Mouse (Mus musculus): ENCODE results near the gene Vps9d1. TPM values are rescaled to one million over a fixed set of nuclear protein-coding genes. Genes with fewer than 3 reads are reported as not detected.
A peak's percentile ranks its signal among the peaks of the same experiment; 100 is the strongest.
"Not testable (repeated sequence)": the region's sequence is repeated elsewhere in the genome, so short reads cannot be mapped to it uniquely, and the experiment has no call there.

Gene Vps9d1
- polyA plus RNA-seq, 1 experiment from 2014 or later: 19.3 TPM

GRCm38 (mm10) chr8:123212321-123213117, 41.6 kb downstream of the Vps9d1 start, which contains the start of the genes Chmp1a and Spata33:
Gene Chmp1a (minus strand): TSS chr8:123212763.
Gene Spata33 (plus strand): TSS chr8:123212832.
- H3K9me3 ChIP-seq (ENCODE audit: control insufficient read depth, low read length): no peaks in the 10 kb centered on the region
- no peaks in the 10 kb centered on the region for H3K27me3 ChIP-seq (replicated peaks; ENCODE audit: control insufficient read depth, insufficient read depth, low read length)
- peak within 1 kb of the TSS; percentile 59 for H3K27ac ChIP-seq (ENCODE audit: low read length)
- peak; percentile 94 for ATAC-seq
- peak within 1 kb of the TSS; percentile 95 for H3K9ac ChIP-seq (ENCODE audit: low read depth, low read length)
- peaks cover 6% of the 10 kb centered on the region; the same call in 1 of the 2 replicates for H3K4me1 ChIP-seq (ENCODE audit: control insufficient read depth, insufficient read depth, low read length)
- WGBS: under 1% methylated on average over 76 of the region's 76 CpGs
- H3K4me2 ChIP-seq (ENCODE audit: low read depth, low read length): peak within 1 kb of the TSS; percentile 88
- peak within 1 kb of the TSS; percentile 95 for H3K4me3 ChIP-seq (ENCODE audit: low read length)
- peaks cover 4% of the 10 kb centered on the region; the same call in 1 of the 2 replicates for H3K36me3 ChIP-seq (ENCODE audit: control insufficient read depth, insufficient read depth, low read length)

DNA sequence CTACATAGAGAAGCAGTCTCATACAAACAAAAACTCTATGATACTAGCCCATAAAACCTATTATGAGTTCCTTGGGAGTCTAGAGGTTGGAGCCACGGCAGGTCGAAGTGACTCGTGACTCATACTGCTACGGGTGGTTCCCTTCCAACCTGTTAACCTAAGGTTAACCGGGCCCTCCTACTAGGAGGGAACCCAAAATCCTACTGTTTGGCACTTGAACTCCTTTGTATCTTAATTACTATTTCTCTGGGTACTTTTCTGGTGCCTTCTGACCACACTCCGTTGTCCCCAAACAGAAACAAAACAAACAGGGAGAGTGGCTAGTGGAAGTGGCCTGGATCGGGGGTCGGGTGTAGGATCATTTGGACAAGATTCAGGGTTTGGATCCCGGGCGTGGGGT, 42.3 kb downstream of the Vps9d1 start:
- Histone ChIP-seq H3K4me1 (ENCODE audit: control insufficient read depth, insufficient read depth, low read length) (peaks cover 6% of the 10 kb centered on the region; the same call in 1 of the 2 replicates), H3K27ac (ENCODE audit: low read length) (peak overlapping the region; percentile 59; the same call in 1 of the 2 replicates)
- no peak for ATAC-seq

DNA sequence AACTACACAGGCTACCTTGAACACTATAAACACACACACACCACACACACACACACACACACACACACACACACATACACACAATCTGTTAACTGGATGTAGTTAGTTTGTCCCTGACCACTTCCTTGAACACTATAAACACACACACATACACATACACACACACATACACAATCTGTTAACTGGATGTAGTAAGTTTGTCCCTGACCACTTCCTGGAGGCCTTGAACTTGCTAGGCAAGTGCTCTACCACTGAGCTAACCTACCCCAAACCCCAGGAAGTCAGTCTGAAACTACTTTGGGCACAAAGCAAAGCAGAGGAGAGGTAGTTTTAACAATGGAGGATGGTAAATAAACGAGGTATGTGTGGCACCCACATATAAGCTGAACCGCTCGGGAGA, 50.6 kb downstream of the Vps9d1 start:
- Histone ChIP-seq H3K4me2 (ENCODE audit: low read depth, low read length) (no peak overlapping the region), H3K27me3 (replicated peaks; ENCODE audit: control insufficient read depth, insufficient read depth, low read length) (no peaks in the 10 kb centered on the region), H3K4me1 (ENCODE audit: control insufficient read depth, insufficient read depth, low read length) (no peaks in the 10 kb centered on the region), H3K27ac (ENCODE audit: low read length) (no peak overlapping the region), H3K36me3 (ENCODE audit: control insufficient read depth, insufficient read depth, low read length) (peaks cover 15% of the 10 kb centered on the region), H3K9me3 (ENCODE audit: control insufficient read depth, low read length) (no peaks in the 10 kb centered on the region), H3K4me3 (ENCODE audit: low read length) (no peak overlapping the region), H3K9ac (ENCODE audit: low read depth, low read length) (no peak overlapping the region)
- no peak for ATAC-seq
- WGBS: 79% methylated on average over 3 of the region's 3 CpGs

More for the DNA sequence above, 42.3 kb downstream of the Vps9d1 start:
- H3K9me3 ChIP-seq (ENCODE audit: control insufficient read depth, low read length): no peaks in the 10 kb centered on the region
- H3K27me3 ChIP-seq (replicated peaks; ENCODE audit: control insufficient read depth, insufficient read depth, low read length): no peaks in the 10 kb centered on the region
- peak overlapping the region; percentile 95 for H3K4me3 ChIP-seq (ENCODE audit: low read length)
- H3K36me3 ChIP-seq (ENCODE audit: control insufficient read depth, insufficient read depth, low read length): peaks cover 9% of the 10 kb centered on the region
- H3K9ac ChIP-seq (ENCODE audit: low read depth, low read length): peak overlapping the region; percentile 95
- 31% methylated on average over 10 of the region's 10 CpGs for WGBS
- peak overlapping the region; percentile 88 for H3K4me2 ChIP-seq (ENCODE audit: low read depth, low read length)

GRCm38 (mm10) chr8:123202288-123202687, 51.9 kb downstream of the Vps9d1 start:
- WGBS: 22% methylated on average over 5 of the region's 5 CpGs

DNA sequence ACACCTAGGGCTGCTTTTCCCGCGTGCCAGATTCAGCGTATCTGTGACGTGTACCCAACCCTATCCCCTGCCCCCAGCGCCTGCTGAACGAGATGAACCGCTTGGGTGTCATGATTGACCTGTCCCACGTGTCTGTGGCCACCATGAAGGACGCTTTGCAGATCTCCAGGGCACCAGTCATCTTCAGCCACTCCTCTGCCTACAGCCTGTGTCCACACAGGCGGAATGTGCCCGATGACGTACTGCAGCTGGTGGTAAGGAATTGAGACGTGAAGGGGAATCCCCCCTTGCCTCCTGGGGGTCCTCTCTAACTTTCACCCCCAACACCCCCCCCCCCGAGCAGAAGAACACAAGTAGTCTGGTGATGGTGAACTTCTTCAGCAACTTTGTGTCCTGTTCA, 54.3 kb downstream of the Vps9d1 start:
- Histone ChIP-seq H3K27ac (ENCODE audit: low read length) (no peak overlapping the region), H3K4me2 (ENCODE audit: low read depth, low read length) (no peak overlapping the region), H3K36me3 (ENCODE audit: control insufficient read depth, insufficient read depth, low read length) (no peaks in the 10 kb centered on the region), H3K4me3 (ENCODE audit: low read length) (no peak overlapping the region), H3K9ac (ENCODE audit: low read depth, low read length) (no peak overlapping the region), H3K4me1 (ENCODE audit: control insufficient read depth, insufficient read depth, low read length) (0 out of 2 replicates have a peak, but pooled peaks cover 3% of the 10 kb centered on the region), H3K9me3 (ENCODE audit: control insufficient read depth, low read length) (no peaks in the 10 kb centered on the region), H3K27me3 (replicated peaks; ENCODE audit: control insufficient read depth, insufficient read depth, low read length) (no peaks in the 10 kb centered on the region)
- ATAC-seq: no peak
- WGBS: 62% methylated on average over 14 of the region's 14 CpGs

More at GRCm38 (mm10) chr8:123202288-123202687, 51.9 kb downstream of the Vps9d1 start:
- Histone ChIP-seq H3K4me3 (ENCODE audit: low read length) (no peak overlapping the region), H3K36me3 (ENCODE audit: control insufficient read depth, insufficient read depth, low read length) (peaks cover 13% of the 10 kb centered on the region), H3K4me2 (ENCODE audit: low read depth, low read length) (no peak overlapping the region), H3K9ac (ENCODE audit: low read depth, low read length) (no peak overlapping the region), H3K9me3 (ENCODE audit: control insufficient read depth, low read length) (no peaks in the 10 kb centered on the region), H3K27me3 (replicated peaks; ENCODE audit: control insufficient read depth, insufficient read depth, low read length) (no peaks in the 10 kb centered on the region), H3K27ac (ENCODE audit: low read length) (no peak overlapping the region), H3K4me1 (ENCODE audit: control insufficient read depth, insufficient read depth, low read length) (no peaks in the 10 kb centered on the region)
- no peak for ATAC-seq

GRCm38 (mm10) chr8:123197016-123197415, 57.1 kb downstream of the Vps9d1 start:
- 72% methylated on average over 5 of the region's 5 CpGs for WGBS
- not testable (repeated sequence) for H3K9me3 ChIP-seq (ENCODE audit: control insufficient read depth, low read length); H3K4me2 ChIP-seq (ENCODE audit: low read depth, low read length); H3K4me3 ChIP-seq (ENCODE audit: low read length); H3K36me3 ChIP-seq (ENCODE audit: control insufficient read depth, insufficient read depth, low read length); H3K4me1 ChIP-seq (ENCODE audit: control insufficient read depth, insufficient read depth, low read length); H3K9ac ChIP-seq (ENCODE audit: low read depth, low read length); H3K27ac ChIP-seq (ENCODE audit: low read length); H3K27me3 ChIP-seq (replicated peaks; ENCODE audit: control insufficient read depth, insufficient read depth, low read length)
- ATAC-seq: 0 out of 2 replicates have a peak, but pooled peaks have one; percentile 34

- WGBS: 72% methylated on average over 9 of the region's 9 CpGs
- Histone ChIP-seq H3K4me3 (ENCODE audit: low read length) (no peak overlapping the region), H3K9me3 (ENCODE audit: control insufficient read depth, low read length) (no peaks in the 10 kb centered on the region), H3K27me3 (replicated peaks; ENCODE audit: control insufficient read depth, insufficient read depth, low read length) (no peaks in the 10 kb centered on the region), H3K9ac (ENCODE audit: low read depth, low read length) (0 out of 2 replicates have a peak overlapping the region, but pooled peaks have one; percentile 2), H3K4me2 (ENCODE audit: low read depth, low read length) (peak overlapping the region; percentile 14; the same call in 1 of the 2 replicates), H3K4me1 (ENCODE audit: control insufficient read depth, insufficient read depth, low read length) (peaks cover 21% of the 10 kb centered on the region), H3K36me3 (ENCODE audit: control insufficient read depth, insufficient read depth, low read length) (no peaks in the 10 kb centered on the region), H3K27ac (ENCODE audit: low read length) (peak overlapping the region; percentile 4; the same call in 1 of the 2 replicates)
- peak; percentile 37 for ATAC-seq
These were observed 60.4 kb downstream of the Vps9d1 start for GRCm38 (mm10) chr8:123193771-123194170.

Other genes with a start within 250 kb of the Vps9d1 start
- gene Ankrd11, start 212.1 kb downstream of the Vps9d1 start, polyA plus RNA-seq (2015; fragmentation: Nextera tagmentation; extraction: Ambion mirVana): 19.2 and 19.5 TPM in 2 replicates
- gene Spg7, start 191.4 kb downstream of the Vps9d1 start, polyA plus RNA-seq (2015; fragmentation: Nextera tagmentation; extraction: Ambion mirVana): 54.4 and 55.6 TPM in 2 replicates
- 1,403 and 1,521 TPM in 2 replicates for gene Rpl13, start 152.0 kb downstream of the Vps9d1 start, polyA plus RNA-seq (2015; fragmentation: Nextera tagmentation; extraction: Ambion mirVana)
- 0.78 and 0.93 TPM in 2 replicates for gene Cpne7, start 137.0 kb downstream of the Vps9d1 start, polyA plus RNA-seq (2015; fragmentation: Nextera tagmentation; extraction: Ambion mirVana)
- 9.3 and 9.6 TPM in 2 replicates for gene Sult5a1, start 96.0 kb downstream of the Vps9d1 start, polyA plus RNA-seq (2015; fragmentation: Nextera tagmentation; extraction: Ambion mirVana)
- gene Dpep1, start 68.1 kb downstream of the Vps9d1 start, polyA plus RNA-seq (2015; fragmentation: Nextera tagmentation; extraction: Ambion mirVana): 7.5 and 12.6 TPM in 2 replicates
- 173 and 184 TPM in 2 replicates for gene Chmp1a, start 41.6 kb downstream of the Vps9d1 start, polyA plus RNA-seq (2015; fragmentation: Nextera tagmentation; extraction: Ambion mirVana)
- 1.7 and 2.7 TPM in 2 replicates for gene Spata33, start 41.5 kb downstream of the Vps9d1 start, polyA plus RNA-seq (2015; fragmentation: Nextera tagmentation; extraction: Ambion mirVana)
- 23.7 and 27.8 TPM in 2 replicates for gene Cdk10, start 29.5 kb downstream of the Vps9d1 start, polyA plus RNA-seq (2015; fragmentation: Nextera tagmentation; extraction: Ambion mirVana)
- 6.0 TPM in 2 replicates for gene Spata2l, start 18.1 kb downstream of the Vps9d1 start, polyA plus RNA-seq (2015; fragmentation: Nextera tagmentation; extraction: Ambion mirVana)
- gene Zfp276, start 153 bp downstream of the Vps9d1 start, polyA plus RNA-seq (2015; fragmentation: Nextera tagmentation; extraction: Ambion mirVana): 16.5 and 19.3 TPM in 2 replicates
- gene Fanca, start 64.2 kb upstream of the Vps9d1 start, polyA plus RNA-seq (2015; fragmentation: Nextera tagmentation; extraction: Ambion mirVana): 15.8 and 20.2 TPM in 2 replicates
- 0.89 and 2.0 TPM in 2 replicates for gene Spire2, start 78.4 kb upstream of the Vps9d1 start, polyA plus RNA-seq (2015; fragmentation: Nextera tagmentation; extraction: Ambion mirVana)
- gene Tcf25, start 119.4 kb upstream of the Vps9d1 start, polyA plus RNA-seq (2015; fragmentation: Nextera tagmentation; extraction: Ambion mirVana): 155 and 161 TPM in 2 replicates
- not detected in 2 replicates for gene Mc1r, start 152.8 kb upstream of the Vps9d1 start, polyA plus RNA-seq (2015; fragmentation: Nextera tagmentation; extraction: Ambion mirVana)
- 45.6 and 52.6 TPM in 2 replicates for gene Tubb3, start 157.1 kb upstream of the Vps9d1 start, polyA plus RNA-seq (2015; fragmentation: Nextera tagmentation; extraction: Ambion mirVana)
- gene Def8, start 169.2 kb upstream of the Vps9d1 start, polyA plus RNA-seq (2015; fragmentation: Nextera tagmentation; extraction: Ambion mirVana): 26.5 and 27.4 TPM in 2 replicates
- 45.3 and 48.7 TPM in 2 replicates for gene Afg3l1, start 223.6 kb upstream of the Vps9d1 start, polyA plus RNA-seq (2015; fragmentation: Nextera tagmentation; extraction: Ambion mirVana)

Measured in intestine, embryonic 16.5 days (tissue).